Mouse (Mus musculus) CH12.LX (cell line): Measurements from ENCODE around the gene Upp2. TPM values are rescaled to one million over a fixed set of nuclear protein-coding genes. Genes with fewer than 3 reads are reported as not detected.

ENCODE experiments used
- DNase-seq: peaks from one replicate; pipeline ENCODE4 v3.0.0-alpha.2; 2013; ENCODE audit errors: extremely low read depth
- H3K27ac ChIP-seq: 2 replicates; pipeline ENCODE4 v1.5.1; 2012; ENCODE audit warnings: low read depth, mild to moderate bottlenecking, control low read depth, moderate library complexity; ENCODE audit not compliant: insufficient read depth
- H3K27me3 ChIP-seq: replicated peaks from 2 replicates; pipeline ENCODE3; 2012; ENCODE audit warnings: inconsistent platforms
- H3K36me3 ChIP-seq, 2 experiments: replicated peaks in 1 of 2; 2 replicates each; pipeline versions ENCODE3 to v1.6.1; 2012; ENCODE audit warnings: inconsistent platforms in 1 of 2, low read length in 1 of 2, mild to moderate bottlenecking in 1 of 2, mixed read lengths in 1 of 2, moderate library complexity in 1 of 2; ENCODE audit not compliant: control insufficient read depth in 1 of 2, insufficient read depth in 1 of 2
- H3K4me1 ChIP-seq, 2 experiments: 2 replicates each; pipeline ENCODE4 v1.6.1; 2012; ENCODE audit warnings: inconsistent platforms in 1 of 2, moderate library complexity in 1 of 2; ENCODE audit not compliant: insufficient read depth in 2 of 2, control insufficient read depth in 1 of 2
- H3K4me2 ChIP-seq: 2 replicates; pipeline ENCODE4 v1.6.1; 2012; ENCODE audit warnings: low read depth, mild to moderate bottlenecking, control low read depth; ENCODE audit not compliant: poor library complexity, insufficient read depth, severe bottlenecking
- H3K4me3 ChIP-seq, 3 experiments: fragments of 150-350 bp in 1 of 3; sonication (generic) in 1 of 3; replicated peaks in 1 of 3; 2 replicates each; pipeline versions ENCODE3 to v1.5.1; 2011 to 2012; ENCODE audit warnings: low read depth in 2 of 3, low read length in 2 of 3, mild to moderate bottlenecking in 2 of 3, moderate library complexity in 2 of 3, control low read depth in 1 of 3, improper control_type of control experiment in 1 of 3, inconsistent platforms in 1 of 3, mixed read lengths in 1 of 3; ENCODE audit not compliant: poor library complexity in 1 of 3
- H3K79me2 ChIP-seq: replicated peaks from 2 replicates; pipeline ENCODE4 v1.6.1; 2012; ENCODE audit warnings: mild to moderate bottlenecking, moderate library complexity; ENCODE audit not compliant: control insufficient read depth, poor library complexity, insufficient read depth, severe bottlenecking; ENCODE audit errors: extremely low read depth
- H3K9ac ChIP-seq: 2 replicates; pipeline ENCODE4 v1.6.1; 2012; ENCODE audit warnings: low read depth, mild to moderate bottlenecking, control low read depth, moderate library complexity; ENCODE audit not compliant: insufficient read depth
- H3K9me3 ChIP-seq: replicated peaks from 2 replicates; pipeline ENCODE3; 2012; ENCODE audit warnings: low read length, inconsistent platforms, mixed read lengths
- BHLHE40 ChIP-seq: IDR thresholded peaks from 2 replicates; pipeline ENCODE4 v1.6.1; 2011; ENCODE audit warnings: mild to moderate bottlenecking, low read depth, low read length, improper control_type of control experiment
- CTCF ChIP-seq, 2 experiments: IDR thresholded peaks in 1 of 2; conservative IDR thresholded peaks in 1 of 2; 2 replicates each; pipeline ENCODE4 v1.5.1; 2011 to 2012; ENCODE audit warnings: low read depth in 2 of 2, low read length in 2 of 2, improper control_type of control experiment in 1 of 2, inconsistent platforms in 1 of 2, mild to moderate bottlenecking in 1 of 2, moderate library complexity in 1 of 2
- E2F4 ChIP-seq: IDR thresholded peaks from 2 replicates; pipeline ENCODE4 v1.6.1; 2011; ENCODE audit warnings: low read depth, low read length, improper control_type of control experiment; ENCODE audit not compliant: insufficient replicate concordance
- ELF1 ChIP-seq: IDR thresholded peaks from 2 replicates; pipeline ENCODE4 v1.6.1; 2014; ENCODE audit warnings: low read depth, mild to moderate bottlenecking, inconsistent platforms, low read length, improper control_type of control experiment
- EP300 ChIP-seq: IDR thresholded peaks from 2 replicates; pipeline ENCODE4 v1.6.1; 2011; ENCODE audit warnings: low read length, improper control_type of control experiment
- ETS1 ChIP-seq: conservative IDR thresholded peaks from 2 replicates; pipeline ENCODE4 v1.6.1; 2012; ENCODE audit warnings: low read depth, mild to moderate bottlenecking, inconsistent platforms, low read length, improper control_type of control experiment, moderate library complexity
- GABPA ChIP-seq: IDR thresholded peaks from 2 replicates; pipeline ENCODE4 v1.6.1; 2012; ENCODE audit warnings: low read depth, low read length, improper control_type of control experiment, inconsistent platforms; ENCODE audit not compliant: insufficient replicate concordance
- IRF4 ChIP-seq: IDR thresholded peaks from 2 replicates; pipeline ENCODE4 v1.6.1; 2014; ENCODE audit warnings: low read depth, mild to moderate bottlenecking, inconsistent platforms, low read length, improper control_type of control experiment
- JUN ChIP-seq: IDR thresholded peaks from 2 replicates; pipeline ENCODE4 v1.6.1; 2011; ENCODE audit warnings: low read depth, mild to moderate bottlenecking, low read length, improper control_type of control experiment, moderate library complexity; ENCODE audit not compliant: insufficient read depth
- JUND ChIP-seq: conservative IDR thresholded peaks from 2 replicates; pipeline ENCODE4 v1.6.1; 2011; ENCODE audit warnings: low read depth, low read length, improper control_type of control experiment
- MAFK ChIP-seq: IDR thresholded peaks from 2 replicates; pipeline ENCODE4 v1.6.1; 2011; ENCODE audit warnings: low read length, improper control_type of control experiment; ENCODE audit not compliant: insufficient replicate concordance
- MAX ChIP-seq: IDR thresholded peaks from 2 replicates; pipeline ENCODE4 v1.6.1; 2011; ENCODE audit warnings: low read length, improper control_type of control experiment
- MAZ ChIP-seq: IDR thresholded peaks from 2 replicates; pipeline ENCODE4 v1.6.1; 2012; ENCODE audit warnings: low read depth, mild to moderate bottlenecking, inconsistent platforms, low read length, improper control_type of control experiment, moderate library complexity
- MEF2A ChIP-seq: IDR thresholded peaks from 2 replicates; pipeline ENCODE4 v1.6.1; 2014; ENCODE audit warnings: low read depth, mild to moderate bottlenecking, inconsistent platforms, low read length, improper control_type of control experiment, borderline replicate concordance
- MXI1 ChIP-seq: IDR thresholded peaks from 2 replicates; pipeline ENCODE4 v1.6.1; 2011; ENCODE audit warnings: mild to moderate bottlenecking, low read depth, low read length, improper control_type of control experiment
- MYC ChIP-seq: IDR thresholded peaks from 2 replicates; pipeline ENCODE4 v1.6.1; 2011; ENCODE audit warnings: low read depth, mild to moderate bottlenecking, improper control_type of control experiment, low read length
- NELFE ChIP-seq: IDR thresholded peaks from 2 replicates; pipeline ENCODE4 v1.6.1; 2011; ENCODE audit warnings: low read depth, low read length, improper control_type of control experiment
- NRF1 ChIP-seq: IDR thresholded peaks from 2 replicates; pipeline ENCODE4 v1.6.1; 2014; ENCODE audit warnings: low read depth, mild to moderate bottlenecking, inconsistent platforms, low read length, improper control_type of control experiment, moderate library complexity
- POLR2A ChIP-seq: IDR thresholded peaks from 2 replicates; pipeline ENCODE4 v1.6.1; 2011; ENCODE audit warnings: low read depth, mild to moderate bottlenecking, improper control_type of control experiment, low read length
- POLR2AphosphoS2 ChIP-seq: IDR thresholded peaks from 2 replicates; pipeline ENCODE4 v1.6.1; 2011; ENCODE audit warnings: low read depth, low read length, improper control_type of control experiment
- SIN3A ChIP-seq: IDR thresholded peaks from 2 replicates; pipeline ENCODE4 v1.6.1; 2012; ENCODE audit warnings: low read length, improper control_type of control experiment, inconsistent platforms
- SMC3 ChIP-seq: IDR thresholded peaks from 2 replicates; pipeline ENCODE4 v1.6.1; 2011; ENCODE audit warnings: low read depth, low read length, improper control_type of control experiment
- TBP ChIP-seq: conservative IDR thresholded peaks from 2 replicates; pipeline ENCODE4 v1.6.1; 2011; ENCODE audit warnings: low read depth, low read length, improper control_type of control experiment
- TCF12 ChIP-seq: IDR thresholded peaks from 2 replicates; pipeline ENCODE4 v1.6.1; 2014; ENCODE audit warnings: low read depth, mild to moderate bottlenecking, inconsistent platforms, low read length, improper control_type of control experiment
- USF1 ChIP-seq: IDR thresholded peaks from 2 replicates; pipeline ENCODE4 v1.6.1; 2014; ENCODE audit warnings: low read depth, mild to moderate bottlenecking, inconsistent platforms, low read length, improper control_type of control experiment
- USF2 ChIP-seq: conservative IDR thresholded peaks from 2 replicates; pipeline ENCODE4 v1.6.1; 2011; ENCODE audit warnings: low read depth, low read length, improper control_type of control experiment
- ZKSCAN1 ChIP-seq: IDR thresholded peaks from 2 replicates; pipeline ENCODE4 v1.6.1; 2012; ENCODE audit warnings: low read depth, inconsistent platforms, low read length, improper control_type of control experiment, borderline replicate concordance
- ZMIZ1 ChIP-seq: IDR thresholded peaks from 2 replicates; pipeline ENCODE4 v1.6.1; 2012; ENCODE audit warnings: low read depth, mild to moderate bottlenecking, inconsistent platforms, low read length, improper control_type of control experiment
- ZNF384 ChIP-seq: IDR thresholded peaks from 2 replicates; pipeline ENCODE4 v1.6.1; 2012; ENCODE audit warnings: low read depth, low read length, improper control_type of control experiment, inconsistent platforms
- dilution Hi-C: fragments of 300-500 bp; cut with MboI; formaldehyde crosslinking; loops from 2 replicates; pipeline ENCODE4 v1.14.3; 2020; ENCODE audit warnings: low sequenced_read_pairs; ENCODE audit not compliant: extremely low pct_unique_long_range_greater_than_20kb, extremely low pct_ligation_motif_present
- in situ Hi-C: fragments of 300-500 bp; cut with MboI; formaldehyde crosslinking; loops from 3 replicates; pipeline ENCODE4 v1.14.3; 2019; ENCODE audit warnings: low sequenced_read_pairs, low pct_ligation_motif_present, low pct_unique_long_range_greater_than_20kb, mixed read lengths
- polyA plus RNA-seq: library from polyadenylated mRNA; unstranded; fragments of >175 nt; gene quantifications from 2 replicates; pipeline ENCODE4 v1.2.1, GENCODE M21; 2012; ENCODE audit warnings: low read depth; ENCODE audit not compliant: insufficient read length
- total RNA-seq, 2 experiments: library from RNA; depleted of rRNA; stranded (reverse); fragments of 300-350 nt in 1 of 2; fragments of >200 nt in 1 of 2; gene quantifications; 2 replicates each; pipeline ENCODE4 v1.2.3; 2012 to 2014

The Upp2 gene
- total and polyA plus RNA-seq, 3 experiments: not detected

- in situ Hi-C loops (no loop called here), dilution Hi-C loops (no loop called here)
- H3K4me2 ChIP-seq: no peak overlapping the region
- peaks cover 33% of the 10 kb centered on the region for H3K9me3 ChIP-seq
- TF ChIP-seq MEF2A: no peak
- no peak for TF ChIP-seq SMC3
- no peak for TF ChIP-seq ETS1
- TF ChIP-seq TCF12: no peak
- no peak for TF ChIP-seq USF1
- no peak for TF ChIP-seq MAX
- TF ChIP-seq EP300: no peak
- TF ChIP-seq ZMIZ1: no peak
- TF ChIP-seq TBP: no peak
- TF ChIP-seq ZNF384: no peak
- TF ChIP-seq MAFK: no peak
- TF ChIP-seq POLR2AphosphoS2: no peak
- TF ChIP-seq MXI1: no peak
- no peak for TF ChIP-seq MYC
- TF ChIP-seq GABPA: no peak
- no peak for TF ChIP-seq ELF1
- no peak for TF ChIP-seq NRF1
- no peak for TF ChIP-seq E2F4
- no peak for TF ChIP-seq MAZ
- no peak overlapping the region for H3K27ac ChIP-seq
- no peaks in the 10 kb centered on the region for H3K36me3 ChIP-seq
- H3K9ac ChIP-seq: no peak overlapping the region
- no peak overlapping the region for H3K4me3 ChIP-seq
- no peak for DNase-seq
- H3K27me3 ChIP-seq: no peaks in the 10 kb centered on the region
- no peaks in the 10 kb centered on the region for H3K79me2 ChIP-seq
- no peaks in the 10 kb centered on the region for H3K4me1 ChIP-seq
Measured at GRCm38 (mm10) chr2:58597556-58597955, 30.5 kb downstream of the Upp2 start.

GRCm38 (mm10) chr2:58599639-58600038 lies 32.5 kb downstream of the Upp2 start:
- Histone ChIP-seq H3K27me3 (no peaks in the 10 kb centered on the region), H3K9ac (no peak overlapping the region), H3K4me1 (no peaks in the 10 kb centered on the region), H3K79me2 (no peaks in the 10 kb centered on the region), H3K36me3 (no peaks in the 10 kb centered on the region), H3K9me3 (peaks cover 37% of the 10 kb centered on the region), H3K4me2 (no peak overlapping the region), H3K4me3 (no peak overlapping the region), H3K27ac (no peak overlapping the region)
- no peak for TF ChIP-seq IRF4
- TF ChIP-seq POLR2A: no peak
- no peak for TF ChIP-seq JUN
- TF ChIP-seq MAFK: no peak
- TF ChIP-seq SIN3A: no peak
- no peak for TF ChIP-seq ZNF384
- no peak for TF ChIP-seq USF1
- no peak for TF ChIP-seq MYC
- no peak for TF ChIP-seq CTCF (conservative IDR thresholded peaks at IDR 0.05 in 1 of 2, IDR thresholded peaks at IDR 0.05 in 1 of 2; ENCODE audit: low read depth in 2 of 2, low read length in 2 of 2)
- no peak for TF ChIP-seq NELFE
- no peak for TF ChIP-seq JUND
- no peak for TF ChIP-seq ZMIZ1
- no peak for TF ChIP-seq TBP
- no peak for TF ChIP-seq MXI1
- no peak for TF ChIP-seq SMC3
- no peak for TF ChIP-seq BHLHE40
- TF ChIP-seq USF2: no peak
- TF ChIP-seq ZKSCAN1: no peak
- TF ChIP-seq MAX: no peak
- TF ChIP-seq ELF1: no peak
- dilution Hi-C loops: no loop called here
- no peak for DNase-seq
- in situ Hi-C loops: no loop called here
